11 mouse cellular contexts compared by ENCODE assay signal in the genomic region with DNA sequence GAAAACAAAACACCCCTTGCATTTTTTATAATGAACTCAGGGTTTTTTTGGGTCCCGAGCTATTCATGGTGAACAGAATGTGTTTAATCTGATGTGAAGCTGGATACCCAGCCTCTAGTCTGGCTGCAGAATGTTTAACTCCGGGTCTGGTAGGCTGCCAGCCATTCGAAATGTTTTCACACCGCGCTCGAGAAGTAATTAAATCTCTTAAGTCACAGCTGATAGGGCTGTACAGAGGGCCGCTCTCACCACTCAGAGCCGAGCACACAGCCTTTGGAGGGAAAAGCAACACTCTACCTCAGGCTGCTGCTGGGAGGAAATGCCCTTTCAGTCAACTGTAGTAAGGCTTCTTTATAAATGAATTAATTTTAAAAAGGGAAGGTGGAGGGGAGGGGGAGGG. TPM values are rescaled to one million over a fixed set of nuclear protein-coding genes. Genes with fewer than 3 reads are reported as not detected.
DNase-seq lines count a peak whose midpoint lies in the region; ATAC-seq and TF ChIP-seq lines count a peak whose summit lies in the region.
"Had no signal": no experiment of that assay in that cellular context is flagged by ENCODE, and none has a peak within 500 bp of the region (broad histone marks: within the 10 kb centered on the region; RNA-seq: fewer than 3 reads in every experiment).

No protein-coding gene starts in this region.

- no peak overlapping the region for H3K4me2 ChIP-seq in hindbrain, postnatal 0 days (ENCODE audit: low read depth, low read length)
- no peak overlapping the region for H3K4me2 ChIP-seq in hindbrain, embryonic 12.5 days (replicated peaks)
- H3K4me2 ChIP-seq: heart, embryonic 12.5 days; limb, embryonic 13.5 days had no signal

- 0 out of 2 replicates have a peak, but pooled peaks cover 3% of the 10 kb centered on the region for H3K9me3 ChIP-seq in hindbrain, postnatal 0 days (ENCODE audit: low read length)
- peaks cover 22% of the 10 kb centered on the region for H3K9me3 ChIP-seq in hindbrain, embryonic 12.5 days (replicated peaks)

- WGBS in hindbrain, postnatal 0 days, result 32% methylated on average over 8 of the region's 8 CpGs
- WGBS in hindbrain, embryonic 12.5 days, result 70% methylated on average over 8 of the region's 8 CpGs

- no peak overlapping the region for H3K9ac ChIP-seq in hindbrain, postnatal 0 days (replicated peaks; ENCODE audit: low read length)
- no peak overlapping the region for H3K9ac ChIP-seq in hindbrain, embryonic 12.5 days
- H3K9ac ChIP-seq: heart, embryonic 12.5 days; limb, embryonic 13.5 days had no signal

- peaks cover 2% of the 10 kb centered on the region; the same call in 1 of the 2 replicates for H3K4me1 ChIP-seq in hindbrain, postnatal 0 days (ENCODE audit: insufficient read depth, low read length)
- H3K4me1 ChIP-seq in hindbrain, embryonic 12.5 days, result peaks cover 3% of the 10 kb centered on the region; the same call in 1 of the 2 replicates
- H3K4me1 ChIP-seq: limb, embryonic 13.5 days had no signal

- H3K4me3 ChIP-seq in hindbrain, postnatal 0 days (ENCODE audit: low read length), result no peak overlapping the region
- no peak overlapping the region for H3K4me3 ChIP-seq in hindbrain, embryonic 12.5 days
- H3K4me3 ChIP-seq: heart, embryonic 12.5 days; limb, embryonic 13.5 days had no signal

- H3K36me3 ChIP-seq in hindbrain, postnatal 0 days (ENCODE audit: insufficient read depth, low read length), result peaks cover 2% of the 10 kb centered on the region; the same call in 1 of the 2 replicates
- peaks cover 21% of the 10 kb centered on the region for H3K36me3 ChIP-seq in hindbrain, embryonic 12.5 days

- TF ChIP-seq CTCF in hindbrain, postnatal 0 days (IDR thresholded peaks at IDR 0.05; ENCODE audit: low read depth), result no peak

- H3K27ac ChIP-seq in hindbrain, postnatal 0 days, result no peak overlapping the region
- no peak overlapping the region for H3K27ac ChIP-seq in hindbrain, embryonic 12.5 days
- H3K27ac ChIP-seq: limb, embryonic 13.5 days had no signal

- peak; percentile 68 for DNase-seq in hindbrain, postnatal 0 days (ENCODE audit: low spot score)
- peak; percentile 58 for DNase-seq in testis, postnatal 10 days (ENCODE audit: low spot score)
- DNase-seq in testis, postnatal 14 days (ENCODE audit: low spot score), result no peak
- DNase-seq in layer of hippocampus, adult 18-20 months (ENCODE audit: low spot score in 2 of 2), result peak; percentile 11 to 60
- DNase-seq in embryo, embryonic 10.5 days (ENCODE audit: low spot score), result no peak
- no peak for DNase-seq in ovary, postnatal 10 days (ENCODE audit: low spot score)
- DNase-seq: cerebellum, adult 2 months; lung, postnatal 4 days had no signal

- H3K27me3 ChIP-seq in hindbrain, postnatal 0 days (ENCODE audit: insufficient read depth, low read length), result no peaks in the 10 kb centered on the region
- H3K27me3 ChIP-seq in hindbrain, embryonic 12.5 days, result peaks cover 33% of the 10 kb centered on the region
- H3K27me3 ChIP-seq: heart, embryonic 12.5 days; limb, embryonic 13.5 days had no signal

- peak; percentile 60; the same call in 1 of the 2 replicates for ATAC-seq in hindbrain, postnatal 0 days
- ATAC-seq in hindbrain, embryonic 12.5 days (ENCODE audit: low FRiP score), result no peak

RNA-seq across cellular contexts. Expression of gene Chic2, which starts 49.6 kb away (rescaled TPM):
- total RNA-seq in hindbrain, postnatal 0 days (2014; rRNA removed), result 10.5 and 12.8 TPM in 2 replicates
- 33.9 and 34.6 TPM in 2 replicates for polyA plus RNA-seq in hindbrain, postnatal 0 days (2015; fragmentation: Nextera tagmentation; extraction: Ambion mirVana)
- polyA plus RNA-seq in hindbrain, embryonic 12.5 days (2016; fragmentation: Nextera tagmentation; extraction: Ambion mirVana), result 51.6 and 52.8 TPM in 2 replicates
- total RNA-seq in layer of hippocampus, adult 18-20 months (2021), result 10 to 100 TPM; 14.8 to 20.5 TPM

Comparison
In these comparisons a context has a peak if more than half of its experiments do, and no peak if none do; other contexts are left out.
1. DNase-seq: peak in hindbrain, postnatal 0 days (single experiment), testis, postnatal 10 days (single experiment) and layer of hippocampus, adult 18-20 months (2 of 2); none in testis, postnatal 14 days (single experiment), embryo, embryonic 10.5 days (single experiment) and ovary, postnatal 10 days (single experiment).